Mouse (Mus musculus): ENCODE measurements around the gene Begain. TPM values are rescaled to one million over a fixed set of nuclear protein-coding genes. Genes with fewer than 3 reads are reported as not detected.

The Begain gene
- polyA plus RNA-seq, 1 experiment from 2014 or later = 1.8 TPM

GRCm38 (mm10) chr12:109085046-109085445 lies 17.0 kb upstream of the Begain start:
- Histone ChIP-seq H3K4me2 (no peak overlapping the region), H3K4me3 (no peak overlapping the region), H3K36me3 (no peaks in the 10 kb centered on the region), H3K27ac (ENCODE audit: poor library complexity, severe bottlenecking) (no peak overlapping the region), H3K4me1 (replicated peaks) (no peaks in the 10 kb centered on the region), H3K9me3 (replicated peaks) (0 out of 2 replicates have a peak, but pooled peaks cover 3% of the 10 kb centered on the region), H3K9ac (no peak overlapping the region), H3K27me3 (replicated peaks) (no peaks in the 10 kb centered on the region)
- ATAC-seq (ENCODE audit: insufficient number of reproducible peaks, low FRiP score) = no peak
- WGBS = 65% methylated on average over 5 of the region's 5 CpGs

GRCm38 (mm10) chr12:109083476-109083875 lies 15.5 kb upstream of the Begain start:
- Histone ChIP-seq H3K27ac (ENCODE audit: poor library complexity, severe bottlenecking) (no peak overlapping the region), H3K9ac (no peak overlapping the region), H3K4me3 (no peak overlapping the region), H3K4me1 (replicated peaks) (no peaks in the 10 kb centered on the region), H3K9me3 (replicated peaks) (0 out of 2 replicates have a peak, but pooled peaks cover 2% of the 10 kb centered on the region), H3K27me3 (replicated peaks) (no peaks in the 10 kb centered on the region), H3K4me2 (no peak overlapping the region), H3K36me3 (no peaks in the 10 kb centered on the region)
- ATAC-seq (ENCODE audit: insufficient number of reproducible peaks, low FRiP score) = no peak
- 80% methylated on average over 3 of the region's 3 CpGs for WGBS

GRCm38 (mm10) chr12:109077036-109077435 lies 9.0 kb upstream of the Begain start:
- Histone ChIP-seq H3K4me3 (no peak overlapping the region), H3K27ac (ENCODE audit: poor library complexity, severe bottlenecking) (no peak overlapping the region), H3K4me2 (no peak overlapping the region), H3K9me3 (replicated peaks) (no peaks in the 10 kb centered on the region), H3K4me1 (replicated peaks) (no peaks in the 10 kb centered on the region), H3K36me3 (no peaks in the 10 kb centered on the region), H3K27me3 (replicated peaks) (peaks cover 7% of the 10 kb centered on the region; the same call in 1 of the 2 replicates), H3K9ac (no peak overlapping the region)
- 78% methylated on average over 6 of the region's 6 CpGs for WGBS
- ATAC-seq (ENCODE audit: insufficient number of reproducible peaks, low FRiP score) = no peak

GRCm38 (mm10) chr12:109074777-109075285 lies 6.8 kb upstream of the Begain start:
- no peaks in the 10 kb centered on the region for H3K4me1 ChIP-seq (replicated peaks)
- H3K4me2 ChIP-seq = no peak overlapping the region
- H3K36me3 ChIP-seq = no peaks in the 10 kb centered on the region
- ATAC-seq (ENCODE audit: insufficient number of reproducible peaks, low FRiP score) = no peak
- WGBS = 68% methylated on average over 2 of the region's 2 CpGs
- H3K4me3 ChIP-seq = no peak overlapping the region
- peaks cover 23% of the 10 kb centered on the region for H3K27me3 ChIP-seq (replicated peaks)
- H3K9ac ChIP-seq = no peak overlapping the region
- no peaks in the 10 kb centered on the region for H3K9me3 ChIP-seq (replicated peaks)
- H3K27ac ChIP-seq (ENCODE audit: poor library complexity, severe bottlenecking) = no peak overlapping the region

GRCm38 (mm10) chr12:109074106-109074505 lies 6.1 kb upstream of the Begain start:
- H3K4me1 ChIP-seq (replicated peaks) = no peaks in the 10 kb centered on the region
- peaks cover 30% of the 10 kb centered on the region for H3K27me3 ChIP-seq (replicated peaks)
- H3K4me3 ChIP-seq = no peak overlapping the region
- H3K27ac ChIP-seq (ENCODE audit: poor library complexity, severe bottlenecking) = no peak overlapping the region
- H3K9ac ChIP-seq = no peak overlapping the region
- WGBS = 78% methylated on average over 6 of the region's 6 CpGs
- no peak for ATAC-seq (ENCODE audit: insufficient number of reproducible peaks, low FRiP score)
- no peaks in the 10 kb centered on the region for H3K36me3 ChIP-seq
- no peak overlapping the region for H3K4me2 ChIP-seq
- H3K9me3 ChIP-seq (replicated peaks) = no peaks in the 10 kb centered on the region

GRCm38 (mm10) chr12:109071248-109071647 lies 3.2 kb upstream of the Begain start:
- Histone ChIP-seq H3K9ac (no peak overlapping the region), H3K27ac (ENCODE audit: poor library complexity, severe bottlenecking) (no peak overlapping the region), H3K4me1 (replicated peaks) (peaks cover 8% of the 10 kb centered on the region; the same call in 1 of the 2 replicates), H3K4me3 (no peak overlapping the region), H3K9me3 (replicated peaks) (no peaks in the 10 kb centered on the region), H3K27me3 (replicated peaks) (peaks cover 45% of the 10 kb centered on the region), H3K36me3 (no peaks in the 10 kb centered on the region), H3K4me2 (no peak overlapping the region)
- 82% methylated on average over 13 of the region's 13 CpGs for WGBS
- no peak for ATAC-seq (ENCODE audit: insufficient number of reproducible peaks, low FRiP score)

- no peaks in the 10 kb centered on the region for H3K9me3 ChIP-seq (replicated peaks)
- H3K4me2 ChIP-seq = no peak overlapping the region
- WGBS = 35% methylated on average over 2 of the region's 2 CpGs
- H3K4me3 ChIP-seq = no peak overlapping the region
- H3K4me1 ChIP-seq (replicated peaks) = peaks cover 8% of the 10 kb centered on the region; the same call in 1 of the 2 replicates
- H3K27me3 ChIP-seq (replicated peaks) = peaks cover 54% of the 10 kb centered on the region
- H3K9ac ChIP-seq = no peak overlapping the region
- ATAC-seq (ENCODE audit: insufficient number of reproducible peaks, low FRiP score) = no peak
- H3K27ac ChIP-seq (ENCODE audit: poor library complexity, severe bottlenecking) = no peak overlapping the region
- H3K36me3 ChIP-seq = no peaks in the 10 kb centered on the region
Measured at GRCm38 (mm10) chr12:109069751-109070150, 1.7 kb upstream of the Begain start.

GRCm38 (mm10) chr12:109068738-109069137 lies 721 bp upstream of the Begain start:
- Histone ChIP-seq H3K9me3 (replicated peaks) (no peaks in the 10 kb centered on the region), H3K27ac (ENCODE audit: poor library complexity, severe bottlenecking) (no peak overlapping the region), H3K36me3 (no peaks in the 10 kb centered on the region), H3K4me3 (peak overlapping the region; percentile 65), H3K27me3 (replicated peaks) (peaks cover 61% of the 10 kb centered on the region), H3K4me2 (peak overlapping the region; percentile 96), H3K4me1 (replicated peaks) (peaks cover 8% of the 10 kb centered on the region; the same call in 1 of the 2 replicates), H3K9ac (no peak overlapping the region)
- no peak for ATAC-seq (ENCODE audit: insufficient number of reproducible peaks, low FRiP score)
- WGBS = 46% methylated on average over 7 of the region's 7 CpGs

GRCm38 (mm10) chr12:109067561-109068135 lies 369 bp downstream of the Begain start:
- Histone ChIP-seq H3K9me3 (replicated peaks) (no peaks in the 10 kb centered on the region), H3K4me1 (replicated peaks) (peaks cover 8% of the 10 kb centered on the region; the same call in 1 of the 2 replicates), H3K27me3 (replicated peaks) (peaks cover 59% of the 10 kb centered on the region), H3K4me2 (peak overlapping the region; percentile 96), H3K4me3 (peak overlapping the region; percentile 65), H3K27ac (ENCODE audit: poor library complexity, severe bottlenecking) (no peak overlapping the region), H3K36me3 (no peaks in the 10 kb centered on the region), H3K9ac (peak overlapping the region; percentile 81)
- WGBS = 4% methylated on average over 59 of the region's 59 CpGs
- peak; percentile 85 for ATAC-seq (ENCODE audit: insufficient number of reproducible peaks, low FRiP score)

GRCm38 (mm10) chr12:109058660-109059059 lies 9.4 kb downstream of the Begain start:
- Histone ChIP-seq H3K4me1 (replicated peaks) (peaks cover 2% of the 10 kb centered on the region), H3K36me3 (no peaks in the 10 kb centered on the region), H3K4me2 (no peak overlapping the region), H3K4me3 (no peak overlapping the region), H3K27ac (ENCODE audit: poor library complexity, severe bottlenecking) (no peak overlapping the region), H3K9me3 (replicated peaks) (no peaks in the 10 kb centered on the region), H3K9ac (no peak overlapping the region), H3K27me3 (replicated peaks) (peaks cover 80% of the 10 kb centered on the region)
- no peak for ATAC-seq (ENCODE audit: insufficient number of reproducible peaks, low FRiP score)
- 65% methylated on average over 8 of the region's 8 CpGs for WGBS

GRCm38 (mm10) chr12:109057736-109058135 lies 10.3 kb downstream of the Begain start:
- no peak overlapping the region for H3K9ac ChIP-seq
- no peaks in the 10 kb centered on the region for H3K36me3 ChIP-seq
- H3K4me2 ChIP-seq = no peak overlapping the region
- no peaks in the 10 kb centered on the region for H3K9me3 ChIP-seq (replicated peaks)
- no peak overlapping the region for H3K27ac ChIP-seq (ENCODE audit: poor library complexity, severe bottlenecking)
- no peak for ATAC-seq (ENCODE audit: insufficient number of reproducible peaks, low FRiP score)
- no peak overlapping the region for H3K4me3 ChIP-seq
- 62% methylated on average over 4 of the region's 4 CpGs for WGBS
- H3K27me3 ChIP-seq (replicated peaks) = peaks cover 88% of the 10 kb centered on the region
- peaks cover 11% of the 10 kb centered on the region for H3K4me1 ChIP-seq (replicated peaks)
